In the genomic region with DNA sequence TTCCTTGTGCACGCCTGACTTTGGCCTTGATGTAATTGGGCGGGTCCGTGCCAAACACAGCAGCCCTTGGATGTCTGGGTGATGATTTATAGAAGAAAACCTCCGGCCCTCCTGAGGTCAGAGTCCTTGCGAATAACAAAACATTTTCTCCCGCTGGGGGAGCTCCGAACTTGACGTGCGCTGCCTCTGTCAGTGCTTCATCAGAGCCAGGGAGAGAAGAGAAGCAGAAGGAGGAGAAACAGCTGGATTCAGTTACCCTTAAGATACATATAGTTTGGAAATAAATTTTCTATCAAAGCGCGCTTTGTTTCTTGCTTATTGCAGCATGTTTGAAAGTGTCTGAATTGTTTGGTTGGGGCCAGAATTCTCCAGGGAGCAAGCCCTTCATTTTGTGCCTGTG, we compare ENCODE assay signal across 9 mouse cellular contexts.
DNase-seq lines count a peak whose midpoint lies in the region; ATAC-seq lines count a peak whose summit lies in the region.
"Had no signal": no experiment of that assay in that cellular context is flagged by ENCODE, and none has a peak within 500 bp of the region (broad histone marks: within the 10 kb centered on the region; RNA-seq: fewer than 3 reads in every experiment).

No protein-coding gene starts in this region.

- DNase-seq in heart, embryonic 10.5 days (ENCODE audit: low spot score) = no peak
- peak; percentile 55 for DNase-seq in adrenal gland, postnatal 25 days
- DNase-seq in hindlimb bud, embryonic 11.5 days (ENCODE audit: extremely low spot score, low read depth, low spot score) = peak; percentile 10
- peak; percentile 74 for DNase-seq in mesoderm, embryonic 11.5 days (ENCODE audit: low read depth, low spot score)
- no peak for DNase-seq in left cerebral cortex, adult 11 months (ENCODE audit: low spot score)
- no peak for DNase-seq in right cerebral cortex, postnatal 14 days
- no peak for DNase-seq in forebrain, embryonic 11.5 days (ENCODE audit: low spot score)

- 0 out of 2 replicates have a peak, but pooled peaks cover 8% of the 10 kb centered on the region for H3K4me1 ChIP-seq in heart, embryonic 13.5 days
- H3K4me1 ChIP-seq in heart, embryonic 10.5 days = peaks cover 5% of the 10 kb centered on the region; the same call in 1 of the 2 replicates
- H3K4me1 ChIP-seq in forebrain, embryonic 11.5 days (replicated peaks; ENCODE audit: control insufficient read depth, insufficient read depth, low read length) = no peaks in the 10 kb centered on the region

- H3K9ac ChIP-seq in heart, embryonic 13.5 days = peak overlapping the region; percentile 2; the same call in 1 of the 2 replicates
- no peak overlapping the region for H3K9ac ChIP-seq in forebrain, embryonic 11.5 days (ENCODE audit: low read length)

- no peaks in the 10 kb centered on the region for H3K9me3 ChIP-seq in heart, embryonic 13.5 days
- H3K9me3 ChIP-seq in heart, embryonic 10.5 days = no peaks in the 10 kb centered on the region
- H3K9me3 ChIP-seq in forebrain, embryonic 11.5 days (ENCODE audit: control insufficient read depth, low read length) = no peaks in the 10 kb centered on the region

- H3K36me3 ChIP-seq in heart, embryonic 13.5 days = no peaks in the 10 kb centered on the region
- no peaks in the 10 kb centered on the region for H3K36me3 ChIP-seq in heart, embryonic 10.5 days
- H3K36me3 ChIP-seq in forebrain, embryonic 11.5 days (ENCODE audit: control insufficient read depth, insufficient read depth, low read length) = no peaks in the 10 kb centered on the region

- H3K27me3 ChIP-seq in heart, embryonic 13.5 days (replicated peaks) = no peaks in the 10 kb centered on the region
- no peaks in the 10 kb centered on the region for H3K27me3 ChIP-seq in heart, embryonic 10.5 days (ENCODE audit: insufficient read depth, poor library complexity, severe bottlenecking)
- H3K27me3 ChIP-seq in forebrain, embryonic 11.5 days (ENCODE audit: control insufficient read depth, insufficient read depth, low read length) = no peaks in the 10 kb centered on the region

- peak overlapping the region; percentile 18; the same call in 1 of the 2 replicates for H3K4me2 ChIP-seq in heart, embryonic 13.5 days
- H3K4me2 ChIP-seq in forebrain, embryonic 11.5 days (ENCODE audit: low read depth, low read length, severe bottlenecking) = no peak overlapping the region

- no peak for ATAC-seq in heart, embryonic 13.5 days (ENCODE audit: extremely low read depth, insufficient number of reproducible peaks, low FRiP score, low TSS enrichment)
- no peak for ATAC-seq in forebrain, embryonic 11.5 days (replicated peaks; ENCODE audit: low FRiP score)
- ATAC-seq: forebrain, embryonic 16.5 days had no signal

- 19% methylated on average over 11 of the region's 11 CpGs for WGBS in heart, embryonic 13.5 days
- WGBS in heart, embryonic 10.5 days = 27% methylated on average over 11 of the region's 11 CpGs
- WGBS in forebrain, embryonic 11.5 days = 31% methylated on average over 11 of the region's 11 CpGs

- H3K4me3 ChIP-seq in heart, embryonic 13.5 days = no peak overlapping the region
- H3K4me3 ChIP-seq in heart, embryonic 10.5 days = no peak overlapping the region
- H3K4me3 ChIP-seq in forebrain, embryonic 11.5 days (ENCODE audit: low read depth, low read length) = no peak overlapping the region

- H3K27ac ChIP-seq in heart, embryonic 13.5 days (replicated peaks) = no peak overlapping the region
- no peak overlapping the region for H3K27ac ChIP-seq in heart, embryonic 10.5 days
- H3K27ac ChIP-seq in forebrain, embryonic 11.5 days (ENCODE audit: low read depth, low read length) = no peak overlapping the region

Comparison
In these comparisons a context has a peak if more than half of its experiments do, and no peak if none do; other contexts are left out.
1. DNase-seq: peak in adrenal gland, postnatal 25 days (single experiment), hindlimb bud, embryonic 11.5 days (single experiment) and mesoderm, embryonic 11.5 days (single experiment); none in heart, embryonic 10.5 days (single experiment), left cerebral cortex, adult 11 months (single experiment), right cerebral cortex, postnatal 14 days (single experiment) and forebrain, embryonic 11.5 days (single experiment).